Mouse (Mus musculus): ENCODE data around the gene Wars2. TPM values are rescaled to one million over a fixed set of nuclear protein-coding genes. Genes with fewer than 3 reads are reported as not detected.

The Wars2 gene
- total RNA-seq, 1 experiment = 4.9 TPM

GRCm38 (mm10) chr3:99235804-99236755, 95.2 kb downstream of the Wars2 start:
- Histone ChIP-seq H3K36me3 (ENCODE audit: control insufficient read depth, insufficient read depth, low read length, poor library complexity, severe bottlenecking) (no peaks in the 10 kb centered on the region), H3K27ac (ENCODE audit: insufficient read depth, low read depth, low read length, poor library complexity, severe bottlenecking) (no peak overlapping the region), H3K4me1 (ENCODE audit: control insufficient read depth in 2 of 2, insufficient read depth in 2 of 2, low read length in 2 of 2, poor library complexity in 1 of 2) (peaks cover 0 to 3% of the 10 kb centered on the region in 2 experiments; a peak in 2 of 4 replicates), H3K9ac (ENCODE audit: insufficient read depth, low read depth, low read length, poor library complexity, severe bottlenecking) (no peak overlapping the region), H3K4me3 (ENCODE audit: insufficient read depth in 1 of 2, low read depth in 1 of 2, low read length in 2 of 2, poor library complexity in 1 of 2, severe bottlenecking in 1 of 2) (no peak overlapping the region), H3K9me3 (ENCODE audit: control insufficient read depth, insufficient read depth, low read depth, low read length) (no peaks in the 10 kb centered on the region)
- TF ChIP-seq CHD2 (IDR thresholded peaks at IDR 0.05; ENCODE audit: low read depth, low read length) (no peak), ZC3H11A (IDR thresholded peaks at IDR 0.05; ENCODE audit: borderline replicate concordance, low read depth, low read length) (no peak), ZNF384 (IDR thresholded peaks at IDR 0.05; ENCODE audit: low read depth, low read length) (no peak; the same call in 1 of the 2 replicates), HCFC1 (IDR thresholded peaks at IDR 0.05; ENCODE audit: borderline replicate concordance, insufficient read depth, low read length) (no peak), MAFK (IDR thresholded peaks at IDR 0.05; ENCODE audit: insufficient read depth, low read depth, low read length) (no peak)
- DNase-seq (ENCODE audit: low read depth, low spot score) = no peak
- in situ Hi-C loops (cut with MboI; ENCODE audit: low sequenced_read_pairs in 2 of 2, unreplicated experiment in 2 of 2) = no loop called here

- Histone ChIP-seq H3K9ac (ENCODE audit: insufficient read depth, low read depth, low read length, poor library complexity, severe bottlenecking) (no peak overlapping the region), H3K4me3 (ENCODE audit: insufficient read depth in 1 of 2, low read depth in 1 of 2, low read length in 2 of 2, poor library complexity in 1 of 2, severe bottlenecking in 1 of 2) (no peak overlapping the region), H3K9me3 (ENCODE audit: control insufficient read depth, insufficient read depth, low read depth, low read length) (no peaks in the 10 kb centered on the region), H3K27ac (ENCODE audit: insufficient read depth, low read depth, low read length, poor library complexity, severe bottlenecking) (no peak overlapping the region), H3K4me1 (ENCODE audit: control insufficient read depth in 2 of 2, insufficient read depth in 2 of 2, low read length in 2 of 2, poor library complexity in 1 of 2) (peaks cover 0 to 3% of the 10 kb centered on the region in 2 experiments; a peak in 2 of 4 replicates), H3K36me3 (ENCODE audit: control insufficient read depth, insufficient read depth, low read length, poor library complexity, severe bottlenecking) (no peaks in the 10 kb centered on the region)
- TF ChIP-seq HCFC1 (IDR thresholded peaks at IDR 0.05; ENCODE audit: borderline replicate concordance, insufficient read depth, low read length) = no peak
- TF ChIP-seq CHD2 (IDR thresholded peaks at IDR 0.05; ENCODE audit: low read depth, low read length) = no peak
- no peak for TF ChIP-seq MAFK (IDR thresholded peaks at IDR 0.05; ENCODE audit: insufficient read depth, low read depth, low read length)
- TF ChIP-seq ZC3H11A (IDR thresholded peaks at IDR 0.05; ENCODE audit: borderline replicate concordance, low read depth, low read length) = no peak
- TF ChIP-seq ZNF384 (IDR thresholded peaks at IDR 0.05; ENCODE audit: low read depth, low read length) = no peak
- in situ Hi-C loops (cut with MboI; ENCODE audit: low sequenced_read_pairs in 2 of 2, unreplicated experiment in 2 of 2) = no loop called here
- DNase-seq (ENCODE audit: low read depth, low spot score) = no peak
Observed at GRCm38 (mm10) chr3:99238691-99239090, 97.8 kb downstream of the Wars2 start.

GRCm38 (mm10) chr3:99239301-99240045, 98.6 kb downstream of the Wars2 start:
- Histone ChIP-seq H3K27ac (ENCODE audit: insufficient read depth, low read depth, low read length, poor library complexity, severe bottlenecking) (no peak overlapping the region), H3K9me3 (ENCODE audit: control insufficient read depth, insufficient read depth, low read depth, low read length) (no peaks in the 10 kb centered on the region), H3K4me3 (ENCODE audit: insufficient read depth in 1 of 2, low read depth in 1 of 2, low read length in 2 of 2, poor library complexity in 1 of 2, severe bottlenecking in 1 of 2) (no peak overlapping the region), H3K36me3 (ENCODE audit: control insufficient read depth, insufficient read depth, low read length, poor library complexity, severe bottlenecking) (no peaks in the 10 kb centered on the region), H3K4me1 (ENCODE audit: control insufficient read depth in 2 of 2, insufficient read depth in 2 of 2, low read length in 2 of 2, poor library complexity in 1 of 2) (peaks cover 0 to 3% of the 10 kb centered on the region in 2 experiments; a peak in 2 of 4 replicates), H3K9ac (ENCODE audit: insufficient read depth, low read depth, low read length, poor library complexity, severe bottlenecking) (no peak overlapping the region)
- in situ Hi-C loops (cut with MboI; ENCODE audit: low sequenced_read_pairs in 2 of 2, unreplicated experiment in 2 of 2) = no loop called here
- TF ChIP-seq CHD2 (IDR thresholded peaks at IDR 0.05; ENCODE audit: low read depth, low read length) = no peak
- no peak for TF ChIP-seq ZC3H11A (IDR thresholded peaks at IDR 0.05; ENCODE audit: borderline replicate concordance, low read depth, low read length)
- no peak for DNase-seq (ENCODE audit: low read depth, low spot score)

- H3K4me1 ChIP-seq (ENCODE audit: control insufficient read depth in 2 of 2, insufficient read depth in 2 of 2, low read length in 2 of 2, poor library complexity in 1 of 2) = peaks cover 0 to 2% of the 10 kb centered on the region in 2 experiments; a peak in 2 of 4 replicates
- no peak for DNase-seq (ENCODE audit: low read depth, low spot score)
- H3K27ac ChIP-seq (ENCODE audit: insufficient read depth, low read depth, low read length, poor library complexity, severe bottlenecking) = no peak within 1 kb of the TSS
- no peak for TF ChIP-seq MAFK (IDR thresholded peaks at IDR 0.05; ENCODE audit: insufficient read depth, low read depth, low read length)
- no peak for TF ChIP-seq CHD2 (IDR thresholded peaks at IDR 0.05; ENCODE audit: low read depth, low read length)
- no peak for TF ChIP-seq ZC3H11A (IDR thresholded peaks at IDR 0.05; ENCODE audit: borderline replicate concordance, low read depth, low read length)
- TF ChIP-seq ZNF384 (IDR thresholded peaks at IDR 0.05; ENCODE audit: low read depth, low read length) = no peak
- TF ChIP-seq HCFC1 (IDR thresholded peaks at IDR 0.05; ENCODE audit: borderline replicate concordance, insufficient read depth, low read length) = no peak
- no peak within 1 kb of the TSS for H3K9ac ChIP-seq (ENCODE audit: insufficient read depth, low read depth, low read length, poor library complexity, severe bottlenecking)
- H3K36me3 ChIP-seq (ENCODE audit: control insufficient read depth, insufficient read depth, low read length, poor library complexity, severe bottlenecking) = no peaks in the 10 kb centered on the region
- H3K4me3 ChIP-seq (ENCODE audit: insufficient read depth in 1 of 2, low read depth in 1 of 2, low read length in 2 of 2, poor library complexity in 1 of 2, severe bottlenecking in 1 of 2) = peak within 1 kb of the TSS; percentile 15 to 38
- in situ Hi-C loops (cut with MboI; ENCODE audit: low sequenced_read_pairs in 2 of 2, unreplicated experiment in 2 of 2) = no loop called here
- no peaks in the 10 kb centered on the region for H3K9me3 ChIP-seq (ENCODE audit: control insufficient read depth, insufficient read depth, low read depth, low read length)
Observed at GRCm38 (mm10) chr3:99240213-99240720, 99.4 kb downstream of the Wars2 start, which contains the start of gene Tbx15. Gene Tbx15 (plus strand): TSS chr3:99240381.

All from ES-E14 (cell line).